Mouse (Mus musculus): ENCODE data around the gene Brd7. TPM values are rescaled to one million over a fixed set of nuclear protein-coding genes. Genes with fewer than 3 reads are reported as not detected.
A peak's percentile ranks its signal among the peaks of the same experiment; 100 is the strongest.

Brd7 gene
- polyA plus RNA-seq, 1 experiment = 13.1 TPM

DNA sequence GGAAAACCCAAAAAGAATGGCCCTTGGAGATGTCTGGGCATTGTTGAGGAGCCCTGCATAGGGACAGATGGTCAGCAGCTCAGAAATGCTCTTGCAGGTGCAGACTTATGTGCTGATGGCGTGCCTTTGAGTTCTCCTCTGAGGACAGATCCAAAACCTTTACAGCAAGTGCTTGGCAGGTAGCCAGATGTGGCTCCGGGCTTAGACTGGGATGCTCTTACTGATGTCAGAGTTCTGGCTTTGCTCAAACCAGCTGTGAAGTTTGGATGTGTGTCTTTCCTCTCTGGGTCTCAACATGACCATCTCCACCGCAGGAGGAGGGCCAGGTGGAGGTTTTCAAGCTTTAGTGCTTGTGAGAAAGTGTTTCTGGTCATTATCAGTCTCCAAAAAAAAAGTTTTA is 7.8 kb upstream of the Brd7 start:
- no peaks in the 10 kb centered on the region for H3K36me3 ChIP-seq (ENCODE audit: control insufficient read depth, insufficient read depth, low read length)
- H3K27ac ChIP-seq (ENCODE audit: insufficient read depth, low read depth, low read length) = no peak overlapping the region
- H3K27me3 ChIP-seq (ENCODE audit: control insufficient read depth, insufficient read depth, low read length) = no peaks in the 10 kb centered on the region
- WGBS = 40% methylated on average over 3 of the region's 3 CpGs
- TF ChIP-seq POLR2A (IDR thresholded peaks at IDR 0.05; ENCODE audit: low read depth, low read length) = no peak
- no peak for TF ChIP-seq CTCF (IDR thresholded peaks at IDR 0.05; ENCODE audit: extremely low read depth, insufficient read length, insufficient replicate concordance, low read depth, low read length)
- no peak overlapping the region for H3K4me3 ChIP-seq (ENCODE audit: low read depth, low read length)
- H3K4me1 ChIP-seq (ENCODE audit: control insufficient read depth, insufficient read depth, insufficient read length, low read length) = no peaks in the 10 kb centered on the region; the same call in 1 of the 2 replicates

DNA sequence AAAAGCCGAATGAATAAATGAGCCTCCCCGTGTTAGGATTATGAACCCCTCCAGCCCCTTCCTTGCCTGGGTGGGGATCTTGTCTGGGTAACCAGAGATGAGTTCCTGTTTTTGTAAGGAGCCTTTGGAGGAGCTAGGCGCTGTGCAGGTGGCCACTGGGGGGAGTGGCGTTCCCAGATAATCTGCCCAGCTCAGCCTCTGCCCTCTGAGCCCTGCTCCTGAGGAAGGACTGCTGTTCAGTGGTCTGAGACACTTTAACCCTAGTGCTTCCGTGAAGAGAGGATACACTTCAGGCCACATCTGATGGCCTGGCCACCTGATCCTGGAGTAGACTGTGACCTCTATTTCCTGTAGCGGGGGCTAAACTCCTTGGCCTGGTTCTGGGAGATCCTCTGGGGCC is 7.2 kb upstream of the Brd7 start:
- Histone ChIP-seq H3K36me3 (ENCODE audit: control insufficient read depth, insufficient read depth, low read length) (no peaks in the 10 kb centered on the region), H3K27me3 (ENCODE audit: control insufficient read depth, insufficient read depth, low read length) (no peaks in the 10 kb centered on the region), H3K27ac (ENCODE audit: insufficient read depth, low read depth, low read length) (no peak overlapping the region), H3K4me3 (ENCODE audit: low read depth, low read length) (no peak overlapping the region), H3K4me1 (ENCODE audit: control insufficient read depth, insufficient read depth, insufficient read length, low read length) (no peaks in the 10 kb centered on the region; the same call in 1 of the 2 replicates)
- 17% methylated on average over 6 of the region's 6 CpGs for WGBS
- TF ChIP-seq POLR2A (IDR thresholded peaks at IDR 0.05; ENCODE audit: low read depth, low read length) (no peak), CTCF (IDR thresholded peaks at IDR 0.05; ENCODE audit: extremely low read depth, insufficient read length, insufficient replicate concordance, low read depth, low read length) (peak; percentile 41; the same call in 1 of the 2 replicates)

- 9% methylated on average over 11 of the region's 11 CpGs for WGBS
- H3K27ac ChIP-seq (ENCODE audit: insufficient read depth, low read depth, low read length) = peak overlapping the region; percentile 74
- TF ChIP-seq CTCF (IDR thresholded peaks at IDR 0.05; ENCODE audit: extremely low read depth, insufficient read length, insufficient replicate concordance, low read depth, low read length) (no peak), POLR2A (IDR thresholded peaks at IDR 0.05; ENCODE audit: low read depth, low read length) (no peak)
- peak overlapping the region; percentile 85 for H3K4me3 ChIP-seq (ENCODE audit: low read depth, low read length)
- H3K36me3 ChIP-seq (ENCODE audit: control insufficient read depth, insufficient read depth, low read length) = peaks cover 9% of the 10 kb centered on the region
- no peaks in the 10 kb centered on the region for H3K27me3 ChIP-seq (ENCODE audit: control insufficient read depth, insufficient read depth, low read length)
- H3K4me1 ChIP-seq (ENCODE audit: control insufficient read depth, insufficient read depth, insufficient read length, low read length) = peaks cover 3% of the 10 kb centered on the region
Observed at GRCm38 (mm10) chr8:88362446-88363150, 604 bp upstream of the Brd7 start.

GRCm38 (mm10) chr8:88361044-88361707 is 818 bp downstream of the Brd7 start:
- Histone ChIP-seq H3K4me3 (ENCODE audit: low read depth, low read length) (peak overlapping the region; percentile 85), H3K27ac (ENCODE audit: insufficient read depth, low read depth, low read length) (peak overlapping the region; percentile 76; the same call in 1 of the 2 replicates), H3K27me3 (ENCODE audit: control insufficient read depth, insufficient read depth, low read length) (no peaks in the 10 kb centered on the region), H3K4me1 (ENCODE audit: control insufficient read depth, insufficient read depth, insufficient read length, low read length) (peaks cover 3% of the 10 kb centered on the region), H3K36me3 (ENCODE audit: control insufficient read depth, insufficient read depth, low read length) (peaks cover 20% of the 10 kb centered on the region)
- WGBS = 2% methylated on average over 31 of the region's 31 CpGs
- TF ChIP-seq POLR2A (IDR thresholded peaks at IDR 0.05; ENCODE audit: low read depth, low read length) (no peak), CTCF (IDR thresholded peaks at IDR 0.05; ENCODE audit: extremely low read depth, insufficient read length, insufficient replicate concordance, low read depth, low read length) (no peak)

GRCm38 (mm10) chr8:88359959-88360358 is 2.0 kb downstream of the Brd7 start:
- Histone ChIP-seq H3K27me3 (ENCODE audit: control insufficient read depth, insufficient read depth, low read length) (no peaks in the 10 kb centered on the region), H3K4me3 (ENCODE audit: low read depth, low read length) (no peak overlapping the region)
- 73% methylated on average over 2 of the region's 2 CpGs for WGBS

DNA sequence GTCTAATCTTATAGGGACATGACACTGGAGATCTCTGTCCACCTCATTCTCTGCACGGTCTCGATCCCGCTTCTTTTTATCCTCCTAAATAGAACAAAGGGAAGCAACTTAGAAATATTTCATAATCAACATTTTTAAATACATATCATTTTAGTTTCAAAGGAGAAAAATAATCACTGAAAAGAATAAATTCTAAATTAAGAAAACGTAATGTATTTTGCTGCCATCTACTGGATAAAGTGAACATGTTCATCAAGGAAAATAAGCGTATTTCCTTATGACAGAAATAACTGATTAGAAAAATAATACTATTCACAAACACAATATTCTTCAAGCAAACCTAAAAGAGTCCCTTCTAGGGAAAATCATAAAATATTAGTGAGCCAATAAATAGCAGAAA is 4.0 kb downstream of the Brd7 start:
- H3K4me1 ChIP-seq (ENCODE audit: control insufficient read depth, insufficient read depth, insufficient read length, low read length) = peaks cover 3% of the 10 kb centered on the region
- H3K36me3 ChIP-seq (ENCODE audit: control insufficient read depth, insufficient read depth, low read length) = peaks cover 49% of the 10 kb centered on the region
- H3K27ac ChIP-seq (ENCODE audit: insufficient read depth, low read depth, low read length) = no peak overlapping the region
- H3K27me3 ChIP-seq (ENCODE audit: control insufficient read depth, insufficient read depth, low read length) = no peaks in the 10 kb centered on the region
- WGBS = 73% methylated on average over 5 of the region's 5 CpGs
- TF ChIP-seq CTCF (IDR thresholded peaks at IDR 0.05; ENCODE audit: extremely low read depth, insufficient read length, insufficient replicate concordance, low read depth, low read length) (no peak), POLR2A (IDR thresholded peaks at IDR 0.05; ENCODE audit: low read depth, low read length) (no peak)
- H3K4me3 ChIP-seq (ENCODE audit: low read depth, low read length) = no peak overlapping the region

More at GRCm38 (mm10) chr8:88359959-88360358, 2.0 kb downstream of the Brd7 start:
- peaks cover 32% of the 10 kb centered on the region for H3K36me3 ChIP-seq (ENCODE audit: control insufficient read depth, insufficient read depth, low read length)
- peaks cover 3% of the 10 kb centered on the region for H3K4me1 ChIP-seq (ENCODE audit: control insufficient read depth, insufficient read depth, insufficient read length, low read length)
- H3K27ac ChIP-seq (ENCODE audit: insufficient read depth, low read depth, low read length) = no peak overlapping the region
- TF ChIP-seq POLR2A (IDR thresholded peaks at IDR 0.05; ENCODE audit: low read depth, low read length) (no peak), CTCF (IDR thresholded peaks at IDR 0.05; ENCODE audit: extremely low read depth, insufficient read length, insufficient replicate concordance, low read depth, low read length) (no peak)

- 75% methylated on average over 5 of the region's 5 CpGs for WGBS
- H3K4me1 ChIP-seq (ENCODE audit: control insufficient read depth, insufficient read depth, insufficient read length, low read length) = no peaks in the 10 kb centered on the region
- TF ChIP-seq POLR2A (IDR thresholded peaks at IDR 0.05; ENCODE audit: low read depth, low read length) = no peak
- no peak overlapping the region for H3K4me3 ChIP-seq (ENCODE audit: low read depth, low read length)
- H3K27me3 ChIP-seq (ENCODE audit: control insufficient read depth, insufficient read depth, low read length) = no peaks in the 10 kb centered on the region
- H3K36me3 ChIP-seq (ENCODE audit: control insufficient read depth, insufficient read depth, low read length) = peaks cover 54% of the 10 kb centered on the region
- H3K27ac ChIP-seq (ENCODE audit: insufficient read depth, low read depth, low read length) = no peak overlapping the region
Observed at GRCm38 (mm10) chr8:88357226-88357933, 4.6 kb downstream of the Brd7 start.
